Mouse (Mus musculus): ENCODE measurements at regions not wholly inside any gene's neighbourhood (a gene's known extent, or its start where the extent isn't known, plus 50 kb on each side); places are given as distances from the start of the nearest gene placed in this dataset.

GRCm38 (mm10) chr16:72152920-72153319 lies 155.2 kb upstream of the Robo1 start:
- DNase-seq (ENCODE audit: low read depth, low spot score): no peak

GRCm38 (mm10) chr16:72157913-72158312 lies 150.2 kb upstream of the Robo1 start:
- no peak for DNase-seq (ENCODE audit: low read depth, low spot score)

- DNase-seq (ENCODE audit: low read depth, low spot score): no peak
Observed at GRCm38 (mm10) chr16:72159411-72159810, 148.7 kb upstream of the Robo1 start.

GRCm38 (mm10) chr16:72175727-72176126 lies 132.4 kb upstream of the Robo1 start:
- DNase-seq (ENCODE audit: low read depth, low spot score): no peak

- no peak for DNase-seq (ENCODE audit: low read depth, low spot score)
Observed at GRCm38 (mm10) chr16:72194320-72194719, 113.8 kb upstream of the Robo1 start.

GRCm38 (mm10) chr16:72215360-72216013 lies 92.6 kb upstream of the Robo1 start:
- DNase-seq (ENCODE audit: low read depth, low spot score): peak; percentile 60

GRCm38 (mm10) chr16:72218021-72218420 lies 90.1 kb upstream of the Robo1 start:
- no peak for DNase-seq (ENCODE audit: low read depth, low spot score)

GRCm38 (mm10) chr16:72221912-72222502 lies 86.1 kb upstream of the Robo1 start:
- DNase-seq (ENCODE audit: low read depth, low spot score): no peak

- no peak for DNase-seq (ENCODE audit: low read depth, low spot score)
Observed at GRCm38 (mm10) chr16:72223860-72224259, 84.2 kb upstream of the Robo1 start.

GRCm38 (mm10) chr16:72225157-72225880 lies 82.8 kb upstream of the Robo1 start:
- DNase-seq (ENCODE audit: low read depth, low spot score): no peak

GRCm38 (mm10) chr16:72234366-72234765 lies 73.7 kb upstream of the Robo1 start:
- DNase-seq (ENCODE audit: low read depth, low spot score): no peak

GRCm38 (mm10) chr16:72239631-72240030 lies 68.5 kb upstream of the Robo1 start:
- DNase-seq (ENCODE audit: low read depth, low spot score): no peak

GRCm38 (mm10) chr16:72256388-72256787 lies 51.7 kb upstream of the Robo1 start:
- no peak for DNase-seq (ENCODE audit: low read depth, low spot score)

Measured in embryo, embryonic 11.5 days (tissue).